Mouse (Mus musculus): ENCODE results near the gene Il2ra. TPM values are rescaled to one million over a fixed set of nuclear protein-coding genes. Genes with fewer than 3 reads are reported as not detected.

Gene Il2ra
- polyA plus RNA-seq, 1 experiment from 2014 or later, result not detected

DNA sequence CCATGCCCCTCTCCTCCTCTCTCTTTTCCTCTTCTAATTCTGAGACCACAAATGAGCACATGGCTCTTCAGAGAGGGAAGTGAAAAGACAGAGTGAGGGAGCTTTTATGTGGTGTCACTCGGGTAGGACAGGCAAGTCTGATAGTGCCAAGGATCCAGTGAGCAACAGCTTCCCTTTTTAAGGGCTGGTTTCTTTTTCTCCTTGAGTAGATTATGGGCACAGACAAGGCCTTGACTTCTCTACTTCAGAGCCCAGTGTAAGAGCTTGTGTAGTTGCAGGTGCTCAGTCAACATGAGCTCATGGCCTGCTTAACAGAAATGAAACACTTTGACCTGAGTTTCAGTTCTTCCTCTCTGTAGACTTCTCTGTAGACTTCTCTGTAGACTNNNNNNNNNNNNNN is 5.5 kb upstream of the Il2ra start:
- no peaks in the 10 kb centered on the region for H3K4me1 ChIP-seq (ENCODE audit: control insufficient read depth, insufficient read depth, low read length)
- H3K36me3 ChIP-seq (ENCODE audit: control insufficient read depth, insufficient read depth, low read length), result no peaks in the 10 kb centered on the region
- ATAC-seq (ENCODE audit: insufficient number of reproducible peaks, insufficient read depth, low FRiP score, low read depth), result no peak
- no peak overlapping the region for H3K4me2 ChIP-seq (replicated peaks; ENCODE audit: low read depth, low read length)
- no peak overlapping the region for H3K27ac ChIP-seq (ENCODE audit: low read length)
- H3K27me3 ChIP-seq (ENCODE audit: control insufficient read depth, insufficient read depth, low read length), result no peaks in the 10 kb centered on the region
- 70% methylated on average over 1 of the region's 1 CpGs for WGBS
- H3K9ac ChIP-seq (replicated peaks; ENCODE audit: low read depth, low read length), result no peak overlapping the region
- no peaks in the 10 kb centered on the region for H3K9me3 ChIP-seq (ENCODE audit: control insufficient read depth, low read depth, low read length)
- H3K4me3 ChIP-seq (ENCODE audit: low read depth, low read length), result no peak overlapping the region

DNA sequence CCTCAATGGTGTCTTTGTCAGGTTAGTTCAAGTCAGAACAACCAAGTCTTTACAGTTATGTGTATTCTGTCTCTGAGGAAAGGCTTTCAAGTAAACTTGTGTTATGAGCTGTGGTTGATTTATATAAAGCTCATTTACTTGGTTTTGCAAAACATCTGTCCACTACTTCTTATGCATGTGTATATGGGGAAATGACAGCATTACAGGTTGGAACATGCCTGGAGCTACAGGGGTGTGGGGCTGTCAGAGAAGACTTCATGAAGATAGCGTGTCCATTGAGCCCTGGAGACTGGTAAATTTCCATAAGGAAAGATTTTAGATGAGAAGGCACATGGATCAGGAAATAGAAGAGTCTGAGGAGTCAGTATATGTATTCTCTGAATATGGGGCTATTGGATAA is 1.4 kb downstream of the Il2ra start:
- H3K27me3 ChIP-seq (ENCODE audit: control insufficient read depth, insufficient read depth, low read length), result no peaks in the 10 kb centered on the region
- no peak overlapping the region for H3K4me3 ChIP-seq (ENCODE audit: low read depth, low read length)
- H3K9me3 ChIP-seq (ENCODE audit: control insufficient read depth, low read depth, low read length), result no peaks in the 10 kb centered on the region
- no peaks in the 10 kb centered on the region for H3K4me1 ChIP-seq (ENCODE audit: control insufficient read depth, insufficient read depth, low read length)
- H3K9ac ChIP-seq (replicated peaks; ENCODE audit: low read depth, low read length), result no peak overlapping the region
- no peaks in the 10 kb centered on the region for H3K36me3 ChIP-seq (ENCODE audit: control insufficient read depth, insufficient read depth, low read length)
- H3K27ac ChIP-seq (ENCODE audit: low read length), result no peak overlapping the region
- ATAC-seq (ENCODE audit: insufficient number of reproducible peaks, insufficient read depth, low FRiP score, low read depth), result no peak
- H3K4me2 ChIP-seq (replicated peaks; ENCODE audit: low read depth, low read length), result no peak overlapping the region
- 75% methylated on average over 1 of the region's 1 CpGs for WGBS

DNA sequence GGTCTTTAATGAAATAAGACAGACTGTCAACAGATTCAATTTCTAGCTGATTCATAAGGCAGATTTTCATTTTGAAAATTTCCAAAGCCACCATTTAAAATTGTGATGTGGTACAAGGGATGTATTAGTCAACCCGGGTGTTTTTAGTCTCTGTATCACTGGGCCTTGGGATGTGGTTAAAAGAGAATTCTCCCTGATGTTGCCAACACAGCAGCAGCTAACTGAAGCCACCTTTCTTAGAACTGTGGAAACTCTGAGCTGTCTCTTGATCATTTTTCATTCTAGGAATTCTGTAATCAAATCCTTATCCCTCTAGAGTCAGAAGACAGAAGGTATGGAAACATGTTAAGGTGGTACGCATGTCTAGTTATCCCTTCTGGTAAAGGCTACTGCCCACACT is 2.7 kb downstream of the Il2ra start:
- Histone ChIP-seq H3K9ac (replicated peaks; ENCODE audit: low read depth, low read length) (no peak overlapping the region), H3K4me1 (ENCODE audit: control insufficient read depth, insufficient read depth, low read length) (no peaks in the 10 kb centered on the region), H3K27ac (ENCODE audit: low read length) (no peak overlapping the region), H3K36me3 (ENCODE audit: control insufficient read depth, insufficient read depth, low read length) (no peaks in the 10 kb centered on the region), H3K4me3 (ENCODE audit: low read depth, low read length) (no peak overlapping the region), H3K27me3 (ENCODE audit: control insufficient read depth, insufficient read depth, low read length) (no peaks in the 10 kb centered on the region), H3K4me2 (replicated peaks; ENCODE audit: low read depth, low read length) (no peak overlapping the region), H3K9me3 (ENCODE audit: control insufficient read depth, low read depth, low read length) (no peaks in the 10 kb centered on the region)
- ATAC-seq (ENCODE audit: insufficient number of reproducible peaks, insufficient read depth, low FRiP score, low read depth), result no peak
- WGBS, result 81% methylated on average over 2 of the region's 2 CpGs

DNA sequence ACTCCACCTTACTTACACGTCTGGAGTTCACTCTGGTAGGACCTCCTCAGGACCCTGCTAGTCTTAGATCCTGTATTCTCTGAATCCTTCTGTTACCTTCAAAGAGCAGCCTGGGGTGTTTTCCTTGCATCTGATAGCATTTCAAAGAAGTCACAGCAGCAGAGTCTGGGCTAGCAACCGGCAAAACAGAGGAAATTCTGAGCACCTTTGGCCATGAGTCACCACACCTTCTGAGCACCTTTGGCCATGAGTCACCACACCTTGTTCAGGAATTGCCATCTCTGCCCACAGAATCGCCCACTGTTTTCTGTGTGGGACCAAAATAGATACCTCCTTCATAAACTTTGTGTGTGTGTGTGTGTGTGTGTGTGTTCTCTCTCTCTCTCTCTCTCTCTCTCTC is 8.9 kb downstream of the Il2ra start:
- H3K27ac ChIP-seq (ENCODE audit: low read length), result no peak overlapping the region
- no peaks in the 10 kb centered on the region for H3K9me3 ChIP-seq (ENCODE audit: control insufficient read depth, low read depth, low read length)
- no peak for ATAC-seq (ENCODE audit: insufficient number of reproducible peaks, insufficient read depth, low FRiP score, low read depth)
- H3K36me3 ChIP-seq (ENCODE audit: control insufficient read depth, insufficient read depth, low read length), result no peaks in the 10 kb centered on the region
- no peak overlapping the region for H3K4me3 ChIP-seq (ENCODE audit: low read depth, low read length)
- no peak overlapping the region for H3K9ac ChIP-seq (replicated peaks; ENCODE audit: low read depth, low read length)
- H3K4me1 ChIP-seq (ENCODE audit: control insufficient read depth, insufficient read depth, low read length), result no peaks in the 10 kb centered on the region
- WGBS, result 41% methylated on average over 3 of the region's 3 CpGs
- no peaks in the 10 kb centered on the region for H3K27me3 ChIP-seq (ENCODE audit: control insufficient read depth, insufficient read depth, low read length)
- H3K4me2 ChIP-seq (replicated peaks; ENCODE audit: low read depth, low read length), result no peak overlapping the region

DNA sequence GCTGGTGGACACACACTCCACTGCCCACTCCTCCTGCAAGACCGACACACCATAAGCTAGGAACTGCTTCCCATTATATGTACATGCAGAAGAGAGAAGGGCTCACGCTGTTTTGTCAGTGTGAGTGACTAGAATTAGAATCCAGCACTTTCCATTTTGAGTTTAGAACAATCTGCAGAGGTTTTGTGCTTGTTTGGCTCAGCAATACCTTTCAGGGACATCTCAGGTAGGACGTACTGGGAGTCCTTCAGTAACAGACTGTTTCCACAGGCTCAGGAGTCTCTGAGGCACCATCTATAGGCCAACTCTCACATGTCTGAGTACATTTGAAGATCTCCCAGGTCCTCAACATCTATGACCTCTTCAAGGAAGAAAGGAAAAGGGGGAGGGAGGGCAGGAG is 9.6 kb downstream of the Il2ra start:
- H3K4me1 ChIP-seq (ENCODE audit: control insufficient read depth, insufficient read depth, low read length), result no peaks in the 10 kb centered on the region
- H3K27me3 ChIP-seq (ENCODE audit: control insufficient read depth, insufficient read depth, low read length), result no peaks in the 10 kb centered on the region
- H3K4me2 ChIP-seq (replicated peaks; ENCODE audit: low read depth, low read length), result no peak overlapping the region
- no peaks in the 10 kb centered on the region for H3K36me3 ChIP-seq (ENCODE audit: control insufficient read depth, insufficient read depth, low read length)
- no peak overlapping the region for H3K9ac ChIP-seq (replicated peaks; ENCODE audit: low read depth, low read length)
- H3K4me3 ChIP-seq (ENCODE audit: low read depth, low read length), result no peak overlapping the region
- 84% methylated on average over 3 of the region's 3 CpGs for WGBS
- H3K27ac ChIP-seq (ENCODE audit: low read length), result no peak overlapping the region
- no peaks in the 10 kb centered on the region for H3K9me3 ChIP-seq (ENCODE audit: control insufficient read depth, low read depth, low read length)
- ATAC-seq (ENCODE audit: insufficient number of reproducible peaks, insufficient read depth, low FRiP score, low read depth), result no peak

DNA sequence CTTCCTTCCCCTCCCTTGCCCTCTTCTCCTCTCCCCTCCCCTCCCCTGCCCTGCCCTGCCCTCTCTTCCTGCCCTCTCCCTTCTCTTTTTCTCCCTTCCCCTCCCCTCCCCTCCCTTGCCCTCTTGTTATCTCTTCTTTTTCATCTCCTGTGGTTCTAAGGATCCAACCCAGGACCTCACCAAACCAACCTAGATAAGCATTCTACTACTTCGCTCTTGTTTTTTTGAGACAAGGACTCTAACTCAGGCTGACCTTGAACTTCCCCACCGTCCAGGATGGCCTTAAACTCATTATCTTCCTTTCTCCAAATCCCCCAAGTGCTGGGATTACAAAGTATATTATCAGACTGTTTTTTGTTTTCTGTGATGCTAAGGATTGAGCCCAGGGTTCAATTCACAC is 10.2 kb downstream of the Il2ra start:
- no peak for ATAC-seq (ENCODE audit: insufficient number of reproducible peaks, insufficient read depth, low FRiP score, low read depth)
- Histone ChIP-seq H3K27me3 (ENCODE audit: control insufficient read depth, insufficient read depth, low read length) (no peaks in the 10 kb centered on the region), H3K9me3 (ENCODE audit: control insufficient read depth, low read depth, low read length) (no peaks in the 10 kb centered on the region), H3K4me3 (ENCODE audit: low read depth, low read length) (no peak overlapping the region), H3K4me1 (ENCODE audit: control insufficient read depth, insufficient read depth, low read length) (no peaks in the 10 kb centered on the region), H3K36me3 (ENCODE audit: control insufficient read depth, insufficient read depth, low read length) (no peaks in the 10 kb centered on the region), H3K4me2 (replicated peaks; ENCODE audit: low read depth, low read length) (no peak overlapping the region), H3K27ac (ENCODE audit: low read length) (no peak overlapping the region), H3K9ac (replicated peaks; ENCODE audit: low read depth, low read length) (no peak overlapping the region)
- 63% methylated on average over 2 of the region's 2 CpGs for WGBS

DNA sequence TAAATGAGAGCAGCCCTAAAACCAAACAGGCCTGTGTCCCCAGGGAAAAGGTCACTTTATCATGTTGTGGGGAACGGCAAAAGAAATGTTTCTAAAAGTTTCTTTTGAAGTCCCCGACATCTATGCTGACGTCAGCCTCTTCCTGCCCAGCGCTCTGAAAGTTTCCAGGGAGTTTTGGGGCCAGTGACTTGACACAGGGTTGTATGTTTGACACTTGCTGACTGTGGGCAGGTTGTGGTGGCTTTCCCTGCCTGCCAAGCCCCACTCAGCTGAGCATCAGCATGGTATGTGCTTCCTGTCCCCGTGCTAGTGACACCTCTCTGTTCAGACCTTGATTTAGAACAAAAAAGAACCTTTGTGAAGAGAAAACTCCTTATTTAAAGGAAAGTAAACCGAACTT is 10.7 kb downstream of the Il2ra start:
- no peak overlapping the region for H3K9ac ChIP-seq (replicated peaks; ENCODE audit: low read depth, low read length)
- H3K36me3 ChIP-seq (ENCODE audit: control insufficient read depth, insufficient read depth, low read length), result no peaks in the 10 kb centered on the region
- no peak overlapping the region for H3K27ac ChIP-seq (ENCODE audit: low read length)
- H3K27me3 ChIP-seq (ENCODE audit: control insufficient read depth, insufficient read depth, low read length), result no peaks in the 10 kb centered on the region
- WGBS, result 35% methylated on average over 6 of the region's 6 CpGs
- no peak overlapping the region for H3K4me2 ChIP-seq (replicated peaks; ENCODE audit: low read depth, low read length)
- no peaks in the 10 kb centered on the region for H3K4me1 ChIP-seq (ENCODE audit: control insufficient read depth, insufficient read depth, low read length)
- H3K9me3 ChIP-seq (ENCODE audit: control insufficient read depth, low read depth, low read length), result no peaks in the 10 kb centered on the region
- ATAC-seq (ENCODE audit: insufficient number of reproducible peaks, insufficient read depth, low FRiP score, low read depth), result no peak
- no peak overlapping the region for H3K4me3 ChIP-seq (ENCODE audit: low read depth, low read length)

DNA sequence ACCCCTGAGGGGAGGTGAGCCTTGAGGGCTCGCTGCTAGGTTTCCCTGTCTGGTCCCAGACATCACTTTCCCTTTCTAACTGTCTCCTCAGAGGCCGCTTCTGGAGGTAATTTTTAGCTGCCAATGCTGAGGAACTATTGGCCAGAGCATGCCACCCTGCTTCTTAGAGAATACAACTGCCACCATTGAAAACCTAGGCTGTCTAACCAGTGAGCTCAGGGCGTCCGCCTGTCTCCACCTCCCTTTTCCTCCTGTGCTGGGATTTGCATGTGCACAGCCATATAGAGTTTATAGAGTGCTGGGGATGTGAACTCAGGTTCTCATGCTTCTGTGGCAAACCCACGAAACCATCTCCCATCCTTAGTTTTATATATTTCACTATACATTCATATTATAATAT is 11.2 kb downstream of the Il2ra start:
- H3K27me3 ChIP-seq (ENCODE audit: control insufficient read depth, insufficient read depth, low read length), result no peaks in the 10 kb centered on the region
- 67% methylated on average over 5 of the region's 5 CpGs for WGBS
- no peaks in the 10 kb centered on the region for H3K9me3 ChIP-seq (ENCODE audit: control insufficient read depth, low read depth, low read length)
- H3K4me2 ChIP-seq (replicated peaks; ENCODE audit: low read depth, low read length), result no peak overlapping the region
- no peak overlapping the region for H3K27ac ChIP-seq (ENCODE audit: low read length)
- ATAC-seq (ENCODE audit: insufficient number of reproducible peaks, insufficient read depth, low FRiP score, low read depth), result no peak
- no peak overlapping the region for H3K4me3 ChIP-seq (ENCODE audit: low read depth, low read length)
- H3K4me1 ChIP-seq (ENCODE audit: control insufficient read depth, insufficient read depth, low read length), result no peaks in the 10 kb centered on the region
- no peaks in the 10 kb centered on the region for H3K36me3 ChIP-seq (ENCODE audit: control insufficient read depth, insufficient read depth, low read length)
- H3K9ac ChIP-seq (replicated peaks; ENCODE audit: low read depth, low read length), result no peak overlapping the region

DNA sequence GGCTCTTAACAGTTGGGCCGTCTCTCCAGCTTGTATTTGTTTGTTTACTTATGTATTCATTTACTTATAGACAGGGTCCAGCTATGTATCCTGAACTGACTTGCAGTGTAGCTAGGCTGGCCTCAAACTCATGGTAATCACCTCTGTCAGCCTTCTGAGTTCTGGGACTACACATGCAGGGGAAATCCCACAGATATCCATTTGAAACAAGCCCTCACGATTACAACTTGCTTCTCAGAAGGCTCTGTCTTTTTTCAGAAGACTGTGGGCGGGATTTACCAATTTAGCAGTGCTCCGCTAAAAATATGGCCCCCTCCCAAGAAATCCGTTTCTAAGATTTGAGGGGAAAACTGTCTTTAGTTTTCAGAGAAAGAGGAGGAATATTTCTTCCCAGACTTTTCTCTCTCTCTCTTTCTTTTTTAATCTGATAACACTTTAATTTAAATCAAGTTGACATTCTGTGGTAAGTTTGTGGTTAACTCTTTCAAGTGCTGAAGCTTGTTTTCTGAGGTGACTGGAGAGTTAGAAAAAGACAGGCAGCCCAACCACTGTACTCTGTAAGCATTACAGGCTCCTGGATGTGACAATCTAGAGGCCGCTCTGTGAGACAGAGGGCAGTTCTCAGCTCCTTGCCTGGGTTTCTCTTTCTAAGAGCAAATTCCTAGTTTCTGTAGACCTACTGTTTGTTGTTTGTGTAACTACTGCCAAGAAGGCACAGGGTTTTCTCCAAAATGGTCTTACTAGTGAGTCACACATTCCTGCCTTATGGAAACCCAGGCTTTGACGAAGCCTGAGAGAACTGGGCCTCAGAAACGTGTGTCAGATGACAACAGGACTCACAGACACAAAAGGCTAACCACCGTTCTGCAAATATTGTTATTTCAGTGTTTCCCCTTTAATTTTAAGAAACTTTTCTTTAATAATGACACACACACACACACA is 12.7 kb downstream of the Il2ra start:
- Histone ChIP-seq H3K9me3 (ENCODE audit: control insufficient read depth, low read depth, low read length) (no peaks in the 10 kb centered on the region), H3K4me3 (ENCODE audit: low read depth, low read length) (no peak overlapping the region), H3K9ac (replicated peaks; ENCODE audit: low read depth, low read length) (no peak overlapping the region), H3K36me3 (ENCODE audit: control insufficient read depth, insufficient read depth, low read length) (no peaks in the 10 kb centered on the region), H3K4me2 (replicated peaks; ENCODE audit: low read depth, low read length) (no peak overlapping the region), H3K27me3 (ENCODE audit: control insufficient read depth, insufficient read depth, low read length) (no peaks in the 10 kb centered on the region), H3K4me1 (ENCODE audit: control insufficient read depth, insufficient read depth, low read length) (no peaks in the 10 kb centered on the region), H3K27ac (ENCODE audit: low read length) (no peak overlapping the region)
- WGBS, result 62% methylated on average over 9 of the region's 9 CpGs
- no peak for ATAC-seq (ENCODE audit: insufficient number of reproducible peaks, insufficient read depth, low FRiP score, low read depth)

All from stomach, embryonic 14.5 days (tissue).